Mouse (Mus musculus) G1E-ER4 (cell line): ENCODE measurements around the gene Slc5a5. TPM values are rescaled to one million over a fixed set of nuclear protein-coding genes. Genes with fewer than 3 reads are reported as not detected.

Source experiments
- GATA1 ChIP-seq: IDR thresholded peaks from one replicate; pipeline ENCODE4 v1.8.0; 2012; ENCODE audit warnings: low read length, inconsistent platforms
- polyA plus RNA-seq: library from polyadenylated mRNA; stranded (reverse); fragments of >175 nt; gene quantifications from 2 replicates; pipeline ENCODE4 v1.2.3, GENCODE M21; 2012

Slc5a5 gene
- polyA plus RNA-seq, result 0.10 and 0.13 TPM in 2 replicates

GRCm38 (mm10) chr8:70892022-70892895 is at the start of gene Slc5a5:
Gene Slc5a5, minus strand, starts transcription at chr8:70892757.
- no peak for TF ChIP-seq GATA1

- TF ChIP-seq GATA1, result no peak
Measured at GRCm38 (mm10) chr8:70941478-70941877, 48.9 kb upstream of the Slc5a5 start.

GRCm38 (mm10) chr8:70937200-70937599 is 44.6 kb upstream of the Slc5a5 start:
- TF ChIP-seq GATA1, result no peak

- TF ChIP-seq GATA1, result no peak
Measured at GRCm38 (mm10) chr8:70934786-70935185, 42.2 kb upstream of the Slc5a5 start.

GRCm38 (mm10) chr8:70933036-70933435 is 40.5 kb upstream of the Slc5a5 start:
- TF ChIP-seq GATA1, result no peak

- no peak for TF ChIP-seq GATA1
Measured at GRCm38 (mm10) chr8:70931731-70932130, 39.2 kb upstream of the Slc5a5 start.

- no peak for TF ChIP-seq GATA1
Measured at GRCm38 (mm10) chr8:70928778-70929322, 36.3 kb upstream of the Slc5a5 start.

- no peak for TF ChIP-seq GATA1
Measured at GRCm38 (mm10) chr8:70928096-70928495, 35.5 kb upstream of the Slc5a5 start.

GRCm38 (mm10) chr8:70926396-70926795 is 33.8 kb upstream of the Slc5a5 start:
- TF ChIP-seq GATA1, result no peak

GRCm38 (mm10) chr8:70925754-70926153 is 33.2 kb upstream of the Slc5a5 start:
- TF ChIP-seq GATA1, result no peak

GRCm38 (mm10) chr8:70924151-70924550 is 31.6 kb upstream of the Slc5a5 start:
- TF ChIP-seq GATA1, result no peak

- no peak for TF ChIP-seq GATA1
Measured at GRCm38 (mm10) chr8:70920049-70920922, 27.7 kb upstream of the Slc5a5 start.

- TF ChIP-seq GATA1, result no peak
Measured at GRCm38 (mm10) chr8:70914704-70915103, 22.1 kb upstream of the Slc5a5 start.

GRCm38 (mm10) chr8:70913523-70913922 is 21.0 kb upstream of the Slc5a5 start:
- TF ChIP-seq GATA1, result no peak

- TF ChIP-seq GATA1, result no peak
Measured at GRCm38 (mm10) chr8:70912955-70913354, 20.4 kb upstream of the Slc5a5 start.

- TF ChIP-seq GATA1, result no peak
Measured at GRCm38 (mm10) chr8:70911596-70911995, 19.0 kb upstream of the Slc5a5 start.

GRCm38 (mm10) chr8:70907518-70907917 is 15.0 kb upstream of the Slc5a5 start:
- no peak for TF ChIP-seq GATA1
